ENCODE assay signal across 8 mouse cellular contexts in the genomic region with DNA sequence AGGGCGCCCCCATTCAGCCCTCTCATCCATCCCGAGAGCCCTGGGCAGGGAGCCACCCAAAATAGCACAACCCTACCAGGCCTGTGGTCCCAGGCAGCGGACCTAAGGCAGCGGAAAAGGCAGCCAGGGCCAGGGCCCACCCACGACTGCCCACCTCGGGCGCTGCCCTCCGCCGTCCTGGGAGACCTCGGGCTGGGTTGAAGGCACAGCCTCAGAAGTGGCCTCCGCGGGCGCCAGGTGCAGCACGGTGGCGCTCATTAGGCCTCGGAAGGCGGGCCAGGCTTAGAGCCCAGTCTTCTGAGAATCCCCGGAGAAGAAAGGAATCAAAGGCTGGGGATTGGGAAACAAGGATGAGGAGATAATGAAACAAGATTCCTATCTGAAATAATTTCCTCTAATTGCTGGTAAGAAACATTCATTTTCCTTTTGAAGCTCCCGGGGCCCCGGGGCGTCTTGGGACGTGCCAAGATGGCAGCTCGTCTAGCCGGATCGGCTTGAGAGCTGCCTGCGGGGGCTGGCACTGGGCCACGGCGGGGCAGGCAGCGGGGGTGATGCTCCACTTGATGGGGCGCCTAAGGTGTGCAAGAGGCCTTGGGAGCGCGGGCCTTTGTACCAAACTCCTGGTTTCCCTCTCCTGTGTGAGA. TPM values are rescaled to one million over a fixed set of nuclear protein-coding genes. Genes with fewer than 3 reads are reported as not detected.
DNase-seq lines count a peak whose midpoint lies in the region; ATAC-seq lines count a peak whose summit lies in the region.

No protein-coding gene starts in this region.

- H3K4me1 ChIP-seq in neural tube, embryonic 11.5 days (ENCODE audit: control insufficient read depth, insufficient read depth, low read length): no peaks in the 10 kb centered on the region
- H3K4me1 ChIP-seq in hindbrain, embryonic 15.5 days (replicated peaks): peaks cover 12% of the 10 kb centered on the region
- H3K4me1 ChIP-seq in neural tube, embryonic 15.5 days: peaks cover 25% of the 10 kb centered on the region

- H3K4me3 ChIP-seq in neural tube, embryonic 11.5 days (ENCODE audit: low read depth, low read length): no peak overlapping the region
- no peak overlapping the region for H3K4me3 ChIP-seq in hindbrain, embryonic 15.5 days
- H3K4me3 ChIP-seq in neural tube, embryonic 15.5 days (replicated peaks): no peak overlapping the region

- H3K27ac ChIP-seq in neural tube, embryonic 11.5 days (ENCODE audit: low read depth, low read length): no peak overlapping the region
- H3K27ac ChIP-seq in hindbrain, embryonic 15.5 days (replicated peaks): no peak overlapping the region
- no peak overlapping the region for H3K27ac ChIP-seq in neural tube, embryonic 15.5 days (replicated peaks)

- H3K27me3 ChIP-seq in neural tube, embryonic 11.5 days (ENCODE audit: control insufficient read depth, insufficient read depth, low read length): no peaks in the 10 kb centered on the region
- H3K27me3 ChIP-seq in hindbrain, embryonic 15.5 days: no peaks in the 10 kb centered on the region
- no peaks in the 10 kb centered on the region for H3K27me3 ChIP-seq in neural tube, embryonic 15.5 days (replicated peaks)

- no peak overlapping the region for H3K9ac ChIP-seq in neural tube, embryonic 11.5 days (ENCODE audit: low read length)
- no peak overlapping the region for H3K9ac ChIP-seq in hindbrain, embryonic 15.5 days
- H3K9ac ChIP-seq in neural tube, embryonic 15.5 days (replicated peaks): no peak overlapping the region

- no peaks in the 10 kb centered on the region for H3K36me3 ChIP-seq in neural tube, embryonic 11.5 days (ENCODE audit: control insufficient read depth, insufficient read depth, low read length)
- H3K36me3 ChIP-seq in hindbrain, embryonic 15.5 days: no peaks in the 10 kb centered on the region
- H3K36me3 ChIP-seq in neural tube, embryonic 15.5 days: no peaks in the 10 kb centered on the region

- no peaks in the 10 kb centered on the region for H3K9me3 ChIP-seq in neural tube, embryonic 11.5 days (ENCODE audit: control insufficient read depth, low read length)
- H3K9me3 ChIP-seq in hindbrain, embryonic 15.5 days: no peaks in the 10 kb centered on the region
- no peaks in the 10 kb centered on the region for H3K9me3 ChIP-seq in neural tube, embryonic 15.5 days (replicated peaks)

- WGBS in neural tube, embryonic 11.5 days: 26% methylated on average over 32 of the region's 32 CpGs
- 28% methylated on average over 32 of the region's 32 CpGs for WGBS in hindbrain, embryonic 15.5 days
- WGBS in neural tube, embryonic 15.5 days: 29% methylated on average over 32 of the region's 32 CpGs

- no peak for ATAC-seq in cerebellum, adult (ENCODE audit: insufficient number of reproducible peaks, low FRiP score, low TSS enrichment)
- ATAC-seq in neural tube, embryonic 11.5 days (ENCODE audit: insufficient read depth, low FRiP score, low TSS enrichment): no peak
- ATAC-seq in hindbrain, embryonic 15.5 days (ENCODE audit: low FRiP score, low read depth): no peak
- ATAC-seq in neural tube, embryonic 15.5 days (ENCODE audit: low FRiP score): no peak

- intact Hi-C loops in gastrocnemius, postnatal 14 days (cut with DNase I; ENCODE audit: low total_unique reads): no loop called here
- intact Hi-C loops in gastrocnemius, postnatal 36 days (cut with DNase I): no loop called here

- DNase-seq in cerebellum, adult 11 months: peak; percentile 35
- peak; percentile 23 for DNase-seq in neural tube, embryonic 11.5 days (ENCODE audit: low spot score)
- no peak for DNase-seq in neural tube, embryonic 10.5 days (ENCODE audit: extremely low spot score, low spot score)
- no peak for DNase-seq in gastrocnemius, postnatal 14 days
- DNase-seq in gastrocnemius, postnatal 36 days: no peak

- no peak overlapping the region; the same call in 1 of the 2 replicates for H3K4me2 ChIP-seq in neural tube, embryonic 11.5 days (ENCODE audit: low read depth)
- H3K4me2 ChIP-seq in hindbrain, embryonic 15.5 days: peak overlapping the region; percentile 43
- peak overlapping the region; percentile 39 for H3K4me2 ChIP-seq in neural tube, embryonic 15.5 days

RNA-seq across cellular contexts. Expression of a gene that starts 21.4 kb away (rescaled TPM):
- not detected in 2 replicates for polyA plus RNA-seq in neural tube, embryonic 11.5 days (2014; fragmentation: Nextera tagmentation; extraction: Ambion mirVana)
- polyA plus RNA-seq in hindbrain, embryonic 15.5 days (2015; fragmentation: Nextera tagmentation; extraction: Ambion mirVana): not detected in 2 replicates
- polyA plus RNA-seq in neural tube, embryonic 15.5 days (2015; fragmentation: Nextera tagmentation; extraction: Ambion mirVana): 5.3 TPM in 1 of 2 replicates, not detected in the other
- total RNA-seq in gastrocnemius, postnatal 14 days (2021): 1 to 10 TPM; 6.0 to 7.3 TPM
- 1 to 10 TPM in 1 of 2 experiments, under 1 TPM in 1; 0.44 to 2.9 TPM for total RNA-seq in gastrocnemius, postnatal 36 days (2021)

Comparison
In these comparisons a context has a peak if more than half of its experiments do, and no peak if none do; other contexts are left out.
1. DNase-seq: peak in cerebellum, adult 11 months (single experiment) and neural tube, embryonic 11.5 days (single experiment); none in neural tube, embryonic 10.5 days (single experiment), gastrocnemius, postnatal 14 days (single experiment) and gastrocnemius, postnatal 36 days (0 of 2).